Mouse (Mus musculus) forebrain, embryonic 16.5 days (tissue): Measurements from ENCODE around the gene Ccdc33. TPM values are rescaled to one million over a fixed set of nuclear protein-coding genes. Genes with fewer than 3 reads are reported as not detected.

Experiments
- polyA plus RNA-seq: library from polyadenylated mRNA; unstranded; fragments of >200 nt; fragmentation: Nextera tagmentation; extraction: Ambion mirVana; gene quantifications from 2 replicates; pipeline ENCODE4 v1.2.1, GENCODE M21; 2015

The Ccdc33 gene
- polyA plus RNA-seq, 1 experiment from 2014 or later = 0.79 TPM

Other genes starting within 250 kb of the Ccdc33 start
- gene Ubl7, start 207.8 kb downstream of the Ccdc33 start, polyA plus RNA-seq = 174 and 175 TPM in 2 replicates
- 2.5 and 2.6 TPM in 2 replicates for gene Sema7a, start 178.7 kb downstream of the Ccdc33 start, polyA plus RNA-seq
- 0.30 and 0.66 TPM in 2 replicates for gene Cyp11a1, start 112.4 kb downstream of the Ccdc33 start, polyA plus RNA-seq
- 9.2 and 11.7 TPM in 2 replicates for gene Stra6, start 55.0 kb downstream of the Ccdc33 start, polyA plus RNA-seq
- gene Islr, start 85.5 kb upstream of the Ccdc33 start, polyA plus RNA-seq = 16.8 and 25.5 TPM in 2 replicates
- gene Islr2, start 85.5 kb upstream of the Ccdc33 start, polyA plus RNA-seq = 74.4 and 88.4 TPM in 2 replicates
- 7.4 and 8.1 TPM in 2 replicates for gene Pml, start 131.0 kb upstream of the Ccdc33 start, polyA plus RNA-seq
- gene Stoml1, start 134.3 kb upstream of the Ccdc33 start, polyA plus RNA-seq = 104 and 120 TPM in 2 replicates
- gene Loxl1, start 194.4 kb upstream of the Ccdc33 start, polyA plus RNA-seq = 11.5 and 14.7 TPM in 2 replicates